Mouse (Mus musculus): ENCODE results near the gene Cldn15. TPM values are rescaled to one million over a fixed set of nuclear protein-coding genes. Genes with fewer than 3 reads are reported as not detected.
"Not testable (repeated sequence)": the region's sequence is repeated elsewhere in the genome, so short reads cannot be mapped to it uniquely, and the experiment has no call there.

Cldn15 gene
- 1 to 10 TPM; 2.5 to 2.6 TPM for total RNA-seq (2021)
- long read RNA-seq, experiment 1, partial matches to known transcripts, result 0 of 1 reads
- long read RNA-seq, experiment 1, other reads (novel, unspliced or antisense), result 0 of 1 reads
- long read RNA-seq, experiment 2, partial matches to known transcripts, result 0 of 1 reads
- long read RNA-seq, experiment 2, other reads (novel, unspliced or antisense), result 0 of 1 reads

DNA sequence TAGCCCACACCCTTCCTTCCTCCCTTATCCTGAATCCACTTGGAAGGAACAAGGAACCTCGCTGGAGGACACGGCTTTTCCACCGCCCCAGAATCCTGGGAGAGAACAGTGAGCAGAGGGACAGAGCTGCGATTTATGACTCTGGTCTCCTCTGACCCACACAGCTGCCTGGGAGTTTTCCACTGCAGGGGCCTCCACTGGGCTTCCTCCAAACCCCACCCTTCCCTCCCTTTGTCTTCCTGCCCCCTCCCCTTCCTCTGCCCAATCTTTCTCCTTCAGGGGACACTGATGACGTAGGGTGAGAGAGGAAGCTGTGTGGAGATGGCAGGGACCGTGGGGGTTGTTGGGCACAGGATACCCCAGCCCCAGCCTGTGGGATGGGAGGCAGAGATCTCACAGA is at the start of gene Cldn15:
TSS of gene Cldn15 (plus strand) at position 286 of the 400 bp plus-strand sequence.
- no peak for DNase-seq

DNA sequence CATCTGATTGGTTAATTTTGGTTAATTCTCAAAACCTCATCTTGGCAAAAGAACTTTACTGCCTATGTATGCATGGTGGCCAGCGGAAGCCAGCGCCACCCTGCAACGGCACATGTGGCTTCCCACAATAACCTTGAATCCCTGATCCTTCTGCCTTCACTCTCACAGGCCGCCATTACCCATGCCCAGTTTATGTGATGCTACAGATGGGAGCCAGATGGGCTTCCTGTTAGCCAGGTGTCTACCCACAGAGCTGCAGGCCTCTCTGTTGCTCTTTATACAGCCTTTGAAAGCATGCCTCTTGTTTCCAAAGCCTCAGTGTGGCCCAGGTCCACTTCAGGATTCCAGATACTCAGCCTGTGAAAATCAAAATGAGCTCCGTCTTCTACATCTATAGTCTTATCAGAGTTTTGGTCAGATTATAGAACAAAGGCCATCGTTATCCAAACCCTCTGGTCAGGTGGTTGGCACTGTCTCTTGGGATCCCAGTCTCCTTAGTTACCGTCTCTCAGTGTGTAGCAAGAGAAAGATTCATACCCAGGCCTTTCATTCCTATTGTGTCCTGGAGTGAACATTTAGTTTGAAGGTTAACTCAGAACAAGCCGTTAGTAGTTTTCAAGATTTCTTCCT is 48.7 kb upstream of the Cldn15 start:
- no peak for DNase-seq

GRCm38 (mm10) chr5:136918655-136919472 is 47.6 kb upstream of the Cldn15 start:
- DNase-seq, result peak; percentile 55

DNA sequence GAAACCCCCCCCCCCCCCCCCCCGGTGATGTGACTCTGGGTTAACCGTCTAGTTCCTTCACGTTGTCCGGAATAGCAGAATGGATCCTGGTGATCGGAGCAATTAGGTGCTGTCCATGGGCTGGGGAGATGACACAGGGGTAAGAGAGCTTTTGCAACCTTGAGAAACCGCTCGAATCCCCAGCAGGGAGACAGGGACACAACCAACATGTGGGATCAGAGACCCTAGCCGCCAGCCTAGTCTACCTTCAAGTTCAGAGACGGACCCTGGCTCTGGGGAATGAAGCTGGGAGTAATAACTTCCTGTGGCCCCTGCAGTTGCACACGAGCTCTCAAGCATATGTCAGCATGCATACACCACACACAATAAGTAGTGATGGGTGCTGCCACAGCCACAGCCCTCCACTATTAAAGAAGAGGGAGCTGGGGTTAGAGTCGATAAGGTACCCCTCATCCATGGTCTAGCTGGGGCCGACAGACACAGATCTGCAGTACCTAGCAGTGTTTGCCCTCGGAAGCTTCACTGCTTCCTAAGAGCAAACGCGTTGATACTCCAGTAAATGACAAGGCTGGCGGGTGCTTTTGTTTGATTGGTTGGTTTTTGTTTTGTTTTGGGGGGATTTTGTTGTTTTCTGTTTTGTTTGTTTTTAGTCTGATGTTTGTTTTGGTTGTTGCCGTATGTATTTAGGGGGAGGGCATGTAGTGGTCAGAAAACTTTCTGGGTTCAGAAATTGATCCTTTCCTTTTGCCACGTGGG is 46.7 kb upstream of the Cldn15 start:
- no peak for DNase-seq

- no peak for DNase-seq
Measured at GRCm38 (mm10) chr5:136922830-136923229, 43.6 kb upstream of the Cldn15 start.

DNA sequence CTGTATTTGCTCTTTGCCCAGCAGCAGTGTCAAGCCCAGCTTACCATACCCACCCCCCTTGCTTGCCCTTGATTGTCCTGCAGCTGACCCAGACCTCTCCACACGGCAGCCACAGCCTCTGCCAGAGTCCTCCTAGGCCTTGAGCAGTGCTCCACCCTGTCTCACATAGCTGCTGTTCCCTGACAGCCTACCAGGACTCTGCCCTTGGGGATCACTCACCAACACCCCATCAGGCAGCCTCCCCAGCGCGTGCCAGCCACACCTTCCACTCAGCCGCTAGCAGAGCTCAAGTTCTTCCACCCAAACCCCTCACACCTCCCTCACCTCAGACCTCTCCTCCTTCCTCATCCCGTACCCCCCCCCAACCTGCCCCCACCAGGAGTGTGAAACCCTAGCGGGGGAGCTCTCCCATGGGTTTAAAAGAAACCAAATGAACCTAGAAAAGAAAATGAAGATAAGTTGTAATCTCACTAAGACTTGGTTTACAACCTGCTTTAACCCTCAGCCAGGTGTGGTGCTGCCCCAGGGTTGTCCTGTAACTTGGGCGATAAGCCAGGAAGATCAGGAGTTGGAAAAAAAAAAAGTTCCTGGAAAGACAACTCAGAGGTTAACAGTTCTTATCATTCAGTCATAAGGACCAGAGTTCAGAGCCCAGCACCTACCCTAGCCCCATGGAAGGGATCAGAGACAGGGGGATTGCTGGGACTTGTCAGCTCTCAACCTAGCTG is 42.5 kb upstream of the Cldn15 start:
- DNase-seq, result no peak

- DNase-seq, result peak; percentile 87
Measured at GRCm38 (mm10) chr5:136929073-136929472, 37.3 kb upstream of the Cldn15 start.

DNA sequence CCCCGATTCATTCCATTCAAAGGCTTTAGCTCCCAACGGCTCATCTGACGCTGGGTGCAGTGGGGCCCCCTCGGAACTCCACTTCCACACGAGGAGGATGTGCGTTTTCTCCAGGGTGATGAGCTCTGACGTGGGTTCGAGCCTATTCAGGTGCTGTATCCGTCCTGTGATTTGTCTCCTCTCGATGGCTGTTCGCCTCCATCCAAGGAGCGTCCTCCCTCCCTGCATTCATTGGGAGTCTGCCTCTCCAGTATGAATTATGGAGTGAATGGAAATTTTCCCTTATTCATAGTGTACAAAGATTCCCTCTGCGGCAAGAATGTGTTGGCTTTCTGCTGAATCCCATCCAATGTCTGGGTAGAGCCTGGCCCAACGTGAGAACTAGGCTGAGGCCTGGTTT is 34.5 kb upstream of the Cldn15 start:
- DNase-seq, result no peak

DNA sequence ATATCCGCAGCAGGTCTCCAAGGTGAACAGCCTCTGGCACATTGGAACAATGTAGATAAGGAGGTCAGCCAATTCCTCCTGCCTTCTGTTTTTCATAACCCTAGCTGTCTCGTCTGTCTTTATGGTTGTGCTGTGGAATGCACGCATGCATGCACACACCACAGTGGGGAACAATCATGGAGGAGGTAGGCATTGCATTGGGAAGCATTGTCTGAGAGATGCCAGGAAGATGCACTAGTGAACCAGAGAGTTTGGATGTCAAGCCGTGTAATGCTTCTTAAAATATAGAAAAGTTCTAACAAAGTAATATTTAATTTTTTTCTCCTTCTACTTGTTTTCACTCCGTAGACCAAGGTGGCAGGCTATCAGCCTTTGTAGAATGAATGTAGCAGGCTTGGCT is 33.5 kb upstream of the Cldn15 start:
- no peak for DNase-seq

- no peak for DNase-seq
Measured at GRCm38 (mm10) chr5:136933930-136934329, 32.5 kb upstream of the Cldn15 start.

- no peak for DNase-seq
Measured at GRCm38 (mm10) chr5:136935905-136936695, 30.3 kb upstream of the Cldn15 start.

DNA sequence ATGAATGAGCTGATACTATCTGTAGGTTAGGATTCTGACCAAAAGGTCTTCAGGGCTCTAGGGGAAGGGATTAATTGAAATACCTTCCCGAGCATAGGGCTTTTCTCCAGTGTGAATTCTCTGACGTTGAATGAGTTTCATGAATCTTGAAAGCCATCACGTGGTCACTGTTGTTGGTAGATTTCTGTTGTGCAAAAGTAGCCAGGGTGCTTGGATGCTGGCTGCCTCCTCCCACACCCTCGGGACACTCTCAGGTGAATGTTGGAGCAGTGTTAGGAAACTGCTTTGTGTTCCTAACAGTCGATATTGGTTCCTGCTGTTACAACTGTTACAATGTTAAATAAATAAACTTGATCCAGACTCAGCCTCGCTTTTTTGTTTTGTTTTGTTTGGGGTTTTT is 29.7 kb upstream of the Cldn15 start:
- no peak for DNase-seq

DNA sequence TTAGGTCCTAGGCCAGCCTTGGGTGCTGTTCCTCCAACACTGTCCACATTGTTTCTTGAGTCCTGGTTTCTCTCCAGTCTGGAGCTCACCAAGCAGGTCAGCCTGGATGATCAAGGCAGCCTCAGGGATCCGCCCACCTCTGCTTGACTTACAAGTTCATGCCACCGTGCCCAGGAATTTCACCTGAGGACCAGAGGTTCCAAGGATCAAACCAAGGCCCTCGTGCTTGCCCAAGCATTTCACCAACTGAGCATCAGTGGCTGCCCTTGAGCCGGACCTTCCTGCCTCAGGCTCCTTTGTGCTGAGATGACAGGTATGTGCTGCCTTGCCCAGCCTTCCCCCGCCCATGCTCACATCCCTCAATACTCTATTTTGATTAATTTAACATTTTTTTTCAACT is 28.8 kb upstream of the Cldn15 start:
- DNase-seq, result no peak

DNA sequence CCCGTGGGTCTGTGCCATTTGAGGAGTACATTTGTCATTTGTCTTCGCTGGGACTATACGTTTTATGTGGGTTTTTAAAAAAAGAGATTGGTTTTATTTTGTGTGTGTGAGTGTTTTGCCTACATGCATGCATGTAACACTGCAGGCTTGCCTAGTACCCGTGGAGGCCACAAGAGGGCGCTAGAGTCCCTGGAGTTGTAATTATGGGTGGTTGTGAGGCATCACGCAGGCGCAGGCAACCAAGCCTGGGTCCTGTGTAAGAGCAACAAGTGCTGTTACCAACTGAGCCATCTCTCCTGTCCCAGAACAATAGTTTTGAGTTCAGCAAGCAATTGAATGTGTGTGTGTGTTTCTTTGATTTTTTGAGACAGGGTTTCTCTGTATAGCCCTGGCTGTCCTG is 27.1 kb upstream of the Cldn15 start:
- no peak for DNase-seq

GRCm38 (mm10) chr5:136940029-136940428 is 26.4 kb upstream of the Cldn15 start:
- DNase-seq, result not testable (repeated sequence)

GRCm38 (mm10) chr5:136940845-136941560 is 25.4 kb upstream of the Cldn15 start:
- DNase-seq, result no peak

- no peak for DNase-seq
Measured at GRCm38 (mm10) chr5:136942781-136943180, 23.6 kb upstream of the Cldn15 start.

- no peak for DNase-seq
Measured at GRCm38 (mm10) chr5:136943382-136943781, 23.0 kb upstream of the Cldn15 start.

- no peak for DNase-seq
Measured at GRCm38 (mm10) chr5:136945084-136945483, 21.3 kb upstream of the Cldn15 start.

DNA sequence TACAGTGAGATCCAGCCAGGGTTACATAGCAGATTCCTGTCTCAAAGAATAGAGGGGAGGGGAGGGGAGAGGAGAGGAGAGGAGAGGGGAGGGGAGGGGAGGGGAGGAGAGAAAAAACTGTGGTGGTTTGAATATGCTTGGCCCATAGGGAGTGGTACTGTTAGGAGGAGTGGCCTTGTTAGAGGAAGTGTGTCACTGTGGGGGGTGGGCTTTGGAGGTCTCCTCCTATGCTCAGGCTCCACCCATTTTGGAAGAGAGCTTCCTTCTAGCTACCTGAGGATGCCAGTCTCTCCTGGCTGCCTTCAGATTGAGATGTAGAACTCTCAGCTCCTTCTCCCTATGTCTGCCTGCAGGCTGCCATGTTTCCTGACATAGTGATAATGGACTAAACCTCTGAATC is 18.5 kb upstream of the Cldn15 start:
- no peak for DNase-seq

All from gastrocnemius, postnatal 10 days (tissue).